Mouse (Mus musculus) liver, postnatal 0 days (tissue): Measurements from ENCODE around the gene Gprc5b. TPM values are rescaled to one million over a fixed set of nuclear protein-coding genes. Genes with fewer than 3 reads are reported as not detected.

ENCODE experiments used
- ATAC-seq: fragments of 200-750 bp; cut with Nextera tagmentation; 2 replicates; pipeline ENCODE4 v1.8.0; 2017; ENCODE audit warnings: mild to moderate bottlenecking, moderate library complexity
- DNase-seq: peaks from one replicate; pipeline ENCODE4 v3.0.0-alpha.2; 2016
- H3K27ac ChIP-seq: fragments of 300-500 bp; sonication (generic); 2 replicates; pipeline ENCODE4 v1.5.1; 2014; ENCODE audit warnings: antibody characterized with exemption, moderate library complexity, mild to moderate bottlenecking, low read depth
- H3K27me3 ChIP-seq: fragments of 300-500 bp; sonication (generic); 2 replicates; pipeline ENCODE4 v1.6.1; 2014; ENCODE audit warnings: low read length, control low read depth, mixed read lengths; ENCODE audit not compliant: insufficient read depth
- H3K36me3 ChIP-seq: fragments of 300-500 bp; sonication (generic); replicated peaks from 2 replicates; pipeline ENCODE4 v1.6.1; 2014; ENCODE audit warnings: mild to moderate bottlenecking, control low read depth, low read length, moderate library complexity, mixed read lengths; ENCODE audit not compliant: insufficient read depth
- H3K4me1 ChIP-seq: fragments of 300-500 bp; sonication (generic); 2 replicates; pipeline ENCODE4 v1.6.1; 2014; ENCODE audit warnings: antibody characterized with exemption, mild to moderate bottlenecking, control low read depth; ENCODE audit not compliant: insufficient read depth
- H3K4me2 ChIP-seq: fragments of 300-500 bp; sonication (generic); 2 replicates; pipeline ENCODE4 v1.6.1; 2014; ENCODE audit warnings: low read depth, mild to moderate bottlenecking, low read length, moderate library complexity, mixed read lengths
- H3K4me3 ChIP-seq: fragments of 300-500 bp; sonication (generic); 2 replicates; pipeline ENCODE4 v1.5.1; 2014; ENCODE audit warnings: low read depth, low read length
- H3K9ac ChIP-seq: fragments of 300-500 bp; sonication (generic); replicated peaks from 2 replicates; pipeline ENCODE4 v1.6.1; 2014; ENCODE audit warnings: mild to moderate bottlenecking, moderate library complexity
- H3K9me3 ChIP-seq: fragments of 300-500 bp; sonication (generic); 2 replicates; pipeline ENCODE4 v1.6.1; 2016; ENCODE audit warnings: mild to moderate bottlenecking, control low read depth, low read length, mixed read lengths
- CTCF ChIP-seq: sonication (generic); IDR thresholded peaks from 2 replicates; pipeline ENCODE4 v1.5.1; 2016; ENCODE audit warnings: antibody characterized with exemption, low read depth
- EP300 ChIP-seq: IDR thresholded peaks from 2 replicates; pipeline ENCODE4 v1.6.1; 2016; ENCODE audit warnings: antibody characterized with exemption, low read depth, mild to moderate bottlenecking
- WGBS: fragments of 180-500 bp; shearing (Covaris S2); extraction: QIAGEN DNeasy Blood & Tissue Kit; methylation state at CpG from one replicate; pipeline ENCODE4 v1.1.7; 2014; ENCODE audit not compliant: insufficient replicate concordance; 5-methylcytosine and 5-hydroxymethylcytosine counted together
- polyA plus RNA-seq: library from polyadenylated mRNA; unstranded; fragments of >200 nt; fragmentation: Nextera tagmentation; extraction: Ambion mirVana; gene quantifications from 2 replicates; pipeline ENCODE4 v1.2.1, GENCODE M21; 2015

Gprc5b gene
- polyA plus RNA-seq, 1 experiment from 2014 or later: 0.20 TPM

- Histone ChIP-seq H3K27me3 (no peaks in the 10 kb centered on the region), H3K36me3 (no peaks in the 10 kb centered on the region), H3K4me3 (no peak overlapping the region), H3K4me1 (no peaks in the 10 kb centered on the region), H3K9me3 (no peaks in the 10 kb centered on the region), H3K9ac (no peak overlapping the region), H3K4me2 (no peak overlapping the region), H3K27ac (no peak overlapping the region)
- WGBS: 29% methylated on average over 7 of the region's 7 CpGs
- TF ChIP-seq CTCF (no peak), EP300 (no peak)
- no peak for DNase-seq
- ATAC-seq: no peak
Observed at GRCm38 (mm10) chr7:118965198-118965597, 29.8 kb downstream of the Gprc5b start.

DNA sequence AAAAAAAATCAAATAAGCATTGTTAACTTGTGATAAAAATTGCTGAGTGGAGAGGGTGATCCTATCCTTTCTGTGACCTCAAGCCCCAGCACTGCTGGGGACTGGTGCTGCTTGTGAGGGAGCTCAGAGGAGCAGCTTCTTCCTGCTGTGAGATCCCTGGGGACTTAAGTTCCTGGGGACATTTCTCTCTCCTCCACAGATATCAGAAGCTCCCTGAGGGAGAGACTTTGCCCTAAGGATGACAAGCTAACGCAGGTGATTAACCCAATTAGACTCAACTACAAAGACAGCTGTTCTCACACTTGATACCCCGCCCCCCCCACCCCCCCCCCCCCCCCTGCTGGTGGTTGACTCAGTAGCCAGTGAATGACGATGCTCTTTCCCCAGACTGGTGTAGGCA lies 30.2 kb downstream of the Gprc5b start:
- no peak for ATAC-seq
- WGBS: 3% methylated on average over 3 of the region's 3 CpGs
- Histone ChIP-seq H3K9ac (no peak overlapping the region), H3K4me1 (no peaks in the 10 kb centered on the region), H3K27ac (no peak overlapping the region), H3K9me3 (no peaks in the 10 kb centered on the region), H3K4me2 (no peak overlapping the region), H3K36me3 (no peaks in the 10 kb centered on the region), H3K4me3 (no peak overlapping the region), H3K27me3 (no peaks in the 10 kb centered on the region)
- DNase-seq: no peak
- TF ChIP-seq CTCF (no peak), EP300 (no peak)

- DNase-seq: no peak
- 59% methylated on average over 7 of the region's 7 CpGs for WGBS
- H3K27ac ChIP-seq: no peak overlapping the region
- no peak overlapping the region for H3K4me2 ChIP-seq
- no peaks in the 10 kb centered on the region for H3K27me3 ChIP-seq
- H3K9ac ChIP-seq: no peak overlapping the region
- no peaks in the 10 kb centered on the region for H3K9me3 ChIP-seq
- no peak for ATAC-seq
- no peaks in the 10 kb centered on the region for H3K36me3 ChIP-seq
- no peaks in the 10 kb centered on the region for H3K4me1 ChIP-seq
- TF ChIP-seq EP300: no peak
- no peak for TF ChIP-seq CTCF
- H3K4me3 ChIP-seq: no peak overlapping the region
Observed at GRCm38 (mm10) chr7:118959209-118959608, 35.8 kb downstream of the Gprc5b start.

GRCm38 (mm10) chr7:118956616-118957246 lies 38.3 kb downstream of the Gprc5b start:
- no peak overlapping the region for H3K4me2 ChIP-seq
- WGBS: 68% methylated on average over 4 of the region's 4 CpGs
- no peak overlapping the region for H3K27ac ChIP-seq
- DNase-seq (no peak), ATAC-seq (no peak)
- H3K36me3 ChIP-seq: no peaks in the 10 kb centered on the region
- no peak overlapping the region for H3K9ac ChIP-seq
- no peaks in the 10 kb centered on the region for H3K27me3 ChIP-seq
- H3K4me1 ChIP-seq: no peaks in the 10 kb centered on the region; the same call in 1 of the 2 replicates
- no peaks in the 10 kb centered on the region for H3K9me3 ChIP-seq
- H3K4me3 ChIP-seq: no peak overlapping the region
- TF ChIP-seq EP300: no peak

DNA sequence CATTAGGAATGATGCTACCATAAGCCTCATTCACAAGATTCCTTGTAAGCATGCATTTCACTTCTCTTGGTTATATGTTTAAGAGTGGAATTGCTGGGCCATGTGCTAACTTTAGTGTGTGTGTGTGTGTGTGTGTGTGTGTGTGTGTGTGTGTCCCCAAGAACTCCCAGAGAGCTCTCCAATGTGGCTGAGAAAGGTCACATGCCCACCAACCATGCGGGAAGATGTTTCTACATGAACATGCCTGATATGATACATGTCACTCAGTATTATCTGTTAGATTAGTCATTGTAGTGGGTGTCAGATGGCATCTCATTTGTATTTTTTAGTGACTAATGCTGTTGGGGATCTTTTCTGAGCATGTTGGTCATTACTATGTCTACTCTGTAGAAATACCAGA lies 40.0 kb downstream of the Gprc5b start:
- Histone ChIP-seq H3K27me3 (no peaks in the 10 kb centered on the region), H3K4me1 (no peaks in the 10 kb centered on the region; the same call in 1 of the 2 replicates), H3K36me3 (no peaks in the 10 kb centered on the region), H3K27ac (no peak overlapping the region), H3K9me3 (no peaks in the 10 kb centered on the region), H3K4me3 (no peak overlapping the region), H3K9ac (no peak overlapping the region), H3K4me2 (no peak overlapping the region)
- TF ChIP-seq EP300 (no peak), CTCF (no peak)
- ATAC-seq: no peak
- DNase-seq: no peak
- WGBS: 83% methylated on average over 1 of the region's 1 CpGs

GRCm38 (mm10) chr7:118953626-118954282 lies 41.3 kb downstream of the Gprc5b start:
- 55% methylated on average over 11 of the region's 11 CpGs for WGBS
- ATAC-seq (no peak), DNase-seq (no peak)
- Histone ChIP-seq H3K36me3 (no peaks in the 10 kb centered on the region), H3K9me3 (no peaks in the 10 kb centered on the region), H3K27me3 (no peaks in the 10 kb centered on the region), H3K4me2 (no peak overlapping the region), H3K9ac (no peak overlapping the region), H3K4me3 (no peak overlapping the region), H3K4me1 (no peaks in the 10 kb centered on the region; the same call in 1 of the 2 replicates), H3K27ac (no peak overlapping the region)
- no peak for TF ChIP-seq EP300
- TF ChIP-seq CTCF: no peak
